Mouse (Mus musculus): ENCODE data around the gene Astn2. TPM values are rescaled to one million over a fixed set of nuclear protein-coding genes. Genes with fewer than 3 reads are reported as not detected.

The Astn2 gene
- polyA plus RNA-seq, 1 experiment = 0.65 TPM

- no peaks in the 10 kb centered on the region for H3K27me3 ChIP-seq (ENCODE audit: control insufficient read depth, insufficient read depth, low read length)
- no peaks in the 10 kb centered on the region for H3K4me1 ChIP-seq (replicated peaks; ENCODE audit: control insufficient read depth, insufficient read depth, low read length)
- H3K27ac ChIP-seq (ENCODE audit: control insufficient read depth, insufficient read depth, low read length) = no peak overlapping the region
- DNase-seq = no peak
- no peaks in the 10 kb centered on the region for H3K36me3 ChIP-seq (ENCODE audit: control insufficient read depth, insufficient read depth, low read length)
- H3K4me3 ChIP-seq (ENCODE audit: control insufficient read depth, insufficient read depth, low read length) = no peak overlapping the region
- TF ChIP-seq POLR2A (IDR thresholded peaks at IDR 0.05; ENCODE audit: control insufficient read depth, extremely low read depth, insufficient read depth, low read length, poor library complexity) = no peak
- no peak for TF ChIP-seq CTCF (IDR thresholded peaks at IDR 0.05; ENCODE audit: borderline replicate concordance, control insufficient read depth, extremely low read depth, insufficient read depth, low read length, poor library complexity)
Measured at GRCm38 (mm10) chr4:65710623-65711022, 693.8 kb downstream of the Astn2 start.

- Histone ChIP-seq H3K27ac (ENCODE audit: control insufficient read depth, insufficient read depth, low read length) (no peak overlapping the region), H3K4me1 (replicated peaks; ENCODE audit: control insufficient read depth, insufficient read depth, low read length) (no peaks in the 10 kb centered on the region), H3K27me3 (ENCODE audit: control insufficient read depth, insufficient read depth, low read length) (no peaks in the 10 kb centered on the region), H3K36me3 (ENCODE audit: control insufficient read depth, insufficient read depth, low read length) (no peaks in the 10 kb centered on the region), H3K4me3 (ENCODE audit: control insufficient read depth, insufficient read depth, low read length) (no peak overlapping the region)
- TF ChIP-seq CTCF (IDR thresholded peaks at IDR 0.05; ENCODE audit: borderline replicate concordance, control insufficient read depth, extremely low read depth, insufficient read depth, low read length, poor library complexity) (no peak), POLR2A (IDR thresholded peaks at IDR 0.05; ENCODE audit: control insufficient read depth, extremely low read depth, insufficient read depth, low read length, poor library complexity) (no peak)
- 80% methylated on average over 4 of the region's 4 CpGs for WGBS
- DNase-seq = no peak
Measured at GRCm38 (mm10) chr4:65701848-65702247, 702.6 kb downstream of the Astn2 start.

GRCm38 (mm10) chr4:65699743-65700361 is 704.6 kb downstream of the Astn2 start:
- Histone ChIP-seq H3K36me3 (ENCODE audit: control insufficient read depth, insufficient read depth, low read length) (no peaks in the 10 kb centered on the region), H3K4me1 (replicated peaks; ENCODE audit: control insufficient read depth, insufficient read depth, low read length) (no peaks in the 10 kb centered on the region), H3K4me3 (ENCODE audit: control insufficient read depth, insufficient read depth, low read length) (no peak overlapping the region), H3K27ac (ENCODE audit: control insufficient read depth, insufficient read depth, low read length) (no peak overlapping the region), H3K27me3 (ENCODE audit: control insufficient read depth, insufficient read depth, low read length) (no peaks in the 10 kb centered on the region)
- TF ChIP-seq CTCF (IDR thresholded peaks at IDR 0.05; ENCODE audit: borderline replicate concordance, control insufficient read depth, extremely low read depth, insufficient read depth, low read length, poor library complexity) (no peak), POLR2A (IDR thresholded peaks at IDR 0.05; ENCODE audit: control insufficient read depth, extremely low read depth, insufficient read depth, low read length, poor library complexity) (no peak)
- WGBS = 72% methylated on average over 8 of the region's 8 CpGs
- DNase-seq = no peak

- Histone ChIP-seq H3K27ac (ENCODE audit: control insufficient read depth, insufficient read depth, low read length) (no peak overlapping the region), H3K4me3 (ENCODE audit: control insufficient read depth, insufficient read depth, low read length) (no peak overlapping the region), H3K36me3 (ENCODE audit: control insufficient read depth, insufficient read depth, low read length) (no peaks in the 10 kb centered on the region), H3K27me3 (ENCODE audit: control insufficient read depth, insufficient read depth, low read length) (no peaks in the 10 kb centered on the region), H3K4me1 (replicated peaks; ENCODE audit: control insufficient read depth, insufficient read depth, low read length) (no peaks in the 10 kb centered on the region)
- 95% methylated on average over 5 of the region's 5 CpGs for WGBS
- TF ChIP-seq CTCF (IDR thresholded peaks at IDR 0.05; ENCODE audit: borderline replicate concordance, control insufficient read depth, extremely low read depth, insufficient read depth, low read length, poor library complexity) (no peak), POLR2A (IDR thresholded peaks at IDR 0.05; ENCODE audit: control insufficient read depth, extremely low read depth, insufficient read depth, low read length, poor library complexity) (no peak)
- DNase-seq = no peak
Measured at GRCm38 (mm10) chr4:65695241-65695640, 709.2 kb downstream of the Astn2 start.

- Histone ChIP-seq H3K36me3 (ENCODE audit: control insufficient read depth, insufficient read depth, low read length) (no peaks in the 10 kb centered on the region), H3K27me3 (ENCODE audit: control insufficient read depth, insufficient read depth, low read length) (no peaks in the 10 kb centered on the region), H3K4me1 (replicated peaks; ENCODE audit: control insufficient read depth, insufficient read depth, low read length) (no peaks in the 10 kb centered on the region), H3K27ac (ENCODE audit: control insufficient read depth, insufficient read depth, low read length) (no peak overlapping the region), H3K4me3 (ENCODE audit: control insufficient read depth, insufficient read depth, low read length) (no peak overlapping the region)
- TF ChIP-seq POLR2A (IDR thresholded peaks at IDR 0.05; ENCODE audit: control insufficient read depth, extremely low read depth, insufficient read depth, low read length, poor library complexity) = no peak
- no peak for TF ChIP-seq CTCF (IDR thresholded peaks at IDR 0.05; ENCODE audit: borderline replicate concordance, control insufficient read depth, extremely low read depth, insufficient read depth, low read length, poor library complexity)
- 78% methylated on average over 5 of the region's 5 CpGs for whole genome bisulfite sequencing
- DNase-seq = no peak
Measured at GRCm38 (mm10) chr4:65694011-65694410, 710.4 kb downstream of the Astn2 start.

GRCm38 (mm10) chr4:65687006-65687723 is 717.2 kb downstream of the Astn2 start:
- DNase-seq = no peak
- WGBS = 66% methylated on average over 1 of the region's 1 CpGs
- Histone ChIP-seq H3K36me3 (ENCODE audit: control insufficient read depth, insufficient read depth, low read length) (no peaks in the 10 kb centered on the region), H3K4me1 (replicated peaks; ENCODE audit: control insufficient read depth, insufficient read depth, low read length) (no peaks in the 10 kb centered on the region), H3K27ac (ENCODE audit: control insufficient read depth, insufficient read depth, low read length) (no peak overlapping the region), H3K27me3 (ENCODE audit: control insufficient read depth, insufficient read depth, low read length) (no peaks in the 10 kb centered on the region), H3K4me3 (ENCODE audit: control insufficient read depth, insufficient read depth, low read length) (no peak overlapping the region)
- TF ChIP-seq POLR2A (IDR thresholded peaks at IDR 0.05; ENCODE audit: control insufficient read depth, extremely low read depth, insufficient read depth, low read length, poor library complexity) (no peak), CTCF (IDR thresholded peaks at IDR 0.05; ENCODE audit: borderline replicate concordance, control insufficient read depth, extremely low read depth, insufficient read depth, low read length, poor library complexity) (no peak)
